Mouse (Mus musculus) G1E-ER4 (cell line): ENCODE results near the gene Gm20877. TPM values are rescaled to one million over a fixed set of nuclear protein-coding genes. Genes with fewer than 3 reads are reported as not detected.
"Not testable (repeated sequence)": the region's sequence is repeated elsewhere in the genome, so short reads cannot be mapped to it uniquely, and the experiment has no call there.

ENCODE experiments used
- GATA1 ChIP-seq: IDR thresholded peaks from one replicate; pipeline ENCODE4 v1.8.0; 2012; ENCODE audit warnings: low read length, inconsistent platforms
- polyA plus RNA-seq: library from polyadenylated mRNA; stranded (reverse); fragments of >175 nt; gene quantifications from 2 replicates; pipeline ENCODE4 v1.2.3, GENCODE M21; 2012

The Gm20877 gene
- polyA plus RNA-seq = not detected in 2 replicates

DNA sequence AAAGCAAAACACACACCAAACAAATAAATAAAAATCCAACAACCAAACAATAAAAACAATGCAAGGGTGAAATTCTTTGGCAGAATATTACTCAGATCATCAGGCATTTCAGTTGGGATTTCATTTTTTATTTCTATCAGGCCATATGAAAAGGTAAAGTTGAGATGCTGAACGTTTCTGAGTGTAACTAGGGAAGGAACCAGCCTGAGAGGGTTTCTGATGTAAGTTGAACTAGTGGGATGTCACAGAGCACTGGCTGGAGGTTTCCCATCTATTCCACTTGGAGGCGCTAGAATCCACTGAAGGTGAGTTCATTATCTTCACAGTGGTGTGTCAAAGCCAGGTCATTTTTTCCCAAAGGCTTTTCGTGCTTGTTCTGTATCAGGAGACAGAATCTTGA is at the start of gene Gm20877:
Gm20877 (plus strand) TSS at position 301 of the 400 bp plus-strand sequence.
- not testable (repeated sequence) for TF ChIP-seq GATA1
